Mouse (Mus musculus) v-Abl transformed pro-B cells (cell line): ENCODE data around the gene Doc2a.
"Not testable (repeated sequence)": the region's sequence is repeated elsewhere in the genome, so short reads cannot be mapped to it uniquely, and the experiment has no call there.

Source experiments
- in situ Hi-C, 2 experiments: fragments of 400-800 bp; cut with MboI; formaldehyde crosslinking; loops; one replicate each; pipeline ENCODE4 v1.15.1; 2025; ENCODE audit not compliant: unreplicated experiment in 2 of 2

Doc2a gene

GRCm38 (mm10) chr7:126862147-126862784, 15.1 kb downstream of the Doc2a start, which contains the start of gene Ino80e:
Gene Ino80e (minus strand): TSS chr7:126862377.
- in situ Hi-C loops, result no loop called here

GRCm38 (mm10) chr7:126863791-126864190, 16.6 kb downstream of the Doc2a start:
- in situ Hi-C loops, result no loop called here

GRCm38 (mm10) chr7:126867534-126867933, 20.3 kb downstream of the Doc2a start:
- in situ Hi-C loops, result no loop called here

GRCm38 (mm10) chr7:126868003-126868402, 20.8 kb downstream of the Doc2a start:
- in situ Hi-C loops, result no loop called here

- in situ Hi-C loops, result no loop called here
Measured at GRCm38 (mm10) chr7:126869780-126870519, 22.7 kb downstream of the Doc2a start.

- in situ Hi-C loops, result no loop called here
Measured at GRCm38 (mm10) chr7:126870520-126870891, 23.3 kb downstream of the Doc2a start.

- in situ Hi-C loops, result no loop called here
Measured at GRCm38 (mm10) chr7:126877239-126877638, 30.0 kb downstream of the Doc2a start.

GRCm38 (mm10) chr7:126881040-126881439, 33.8 kb downstream of the Doc2a start:
- in situ Hi-C loops, result no loop called here

GRCm38 (mm10) chr7:126883731-126884181, 36.5 kb downstream of the Doc2a start:
- in situ Hi-C loops, result no loop called here

GRCm38 (mm10) chr7:126884286-126885164, 37.3 kb downstream of the Doc2a start, which contains the start of gene Taok2:
Gene Taok2 (minus strand): TSS chr7:126884703.
- in situ Hi-C loops, result no loop called here

GRCm38 (mm10) chr7:126887281-126887680, 40.1 kb downstream of the Doc2a start:
- in situ Hi-C loops, result no loop called here

- in situ Hi-C loops, result no loop called here
Measured at GRCm38 (mm10) chr7:126888852-126889251, 41.6 kb downstream of the Doc2a start.

- in situ Hi-C loops, result no loop called here
Measured at GRCm38 (mm10) chr7:126896912-126897311, 49.7 kb downstream of the Doc2a start.

GRCm38 (mm10) chr7:126897390-126898101, 50.3 kb downstream of the Doc2a start:
- in situ Hi-C loops, result no loop called here

- in situ Hi-C loops, result no loop called here
Measured at GRCm38 (mm10) chr7:126898102-126898990, 51.1 kb downstream of the Doc2a start.

- in situ Hi-C loops, result not testable (repeated sequence)
Measured at GRCm38 (mm10) chr7:126899781-126900180, 52.6 kb downstream of the Doc2a start.
